Mouse (Mus musculus): ENCODE data around the gene Atp1b1. TPM values are rescaled to one million over a fixed set of nuclear protein-coding genes. Genes with fewer than 3 reads are reported as not detected.
A peak's percentile ranks its signal among the peaks of the same experiment; 100 is the strongest.

Atp1b1 gene
- total RNA-seq, 2 experiments from 2014 or later: 7.7 to 9.8 TPM

DNA sequence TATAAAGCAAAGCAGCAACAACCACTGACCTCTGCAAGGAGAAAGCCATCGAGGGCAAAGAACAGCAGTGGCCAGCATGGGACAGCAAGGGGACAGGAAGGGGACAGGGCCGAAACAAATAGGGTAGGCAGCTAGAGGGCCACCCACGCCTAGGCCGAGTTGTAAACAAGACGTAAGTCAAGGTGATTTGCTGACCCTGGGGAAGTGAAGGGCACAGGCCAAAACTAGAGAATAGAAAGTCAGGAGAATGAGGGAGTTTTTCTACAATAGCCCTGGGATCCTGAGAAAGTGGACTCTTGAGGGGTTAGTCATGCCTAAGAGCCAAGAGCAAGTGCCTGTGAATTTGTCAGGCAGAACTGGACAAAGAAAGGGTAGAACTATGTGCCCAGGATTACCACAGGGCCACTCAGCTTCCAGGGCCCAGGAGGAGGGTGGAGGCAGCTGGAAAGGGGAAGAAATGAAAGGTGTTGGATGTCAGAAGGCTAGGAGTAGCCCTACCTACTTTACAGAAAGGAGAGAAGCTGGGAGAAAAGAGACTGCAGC is 12.5 kb downstream of the Atp1b1 start:
- ATAC-seq (ENCODE audit: poor library complexity, severe bottlenecking): no peak

DNA sequence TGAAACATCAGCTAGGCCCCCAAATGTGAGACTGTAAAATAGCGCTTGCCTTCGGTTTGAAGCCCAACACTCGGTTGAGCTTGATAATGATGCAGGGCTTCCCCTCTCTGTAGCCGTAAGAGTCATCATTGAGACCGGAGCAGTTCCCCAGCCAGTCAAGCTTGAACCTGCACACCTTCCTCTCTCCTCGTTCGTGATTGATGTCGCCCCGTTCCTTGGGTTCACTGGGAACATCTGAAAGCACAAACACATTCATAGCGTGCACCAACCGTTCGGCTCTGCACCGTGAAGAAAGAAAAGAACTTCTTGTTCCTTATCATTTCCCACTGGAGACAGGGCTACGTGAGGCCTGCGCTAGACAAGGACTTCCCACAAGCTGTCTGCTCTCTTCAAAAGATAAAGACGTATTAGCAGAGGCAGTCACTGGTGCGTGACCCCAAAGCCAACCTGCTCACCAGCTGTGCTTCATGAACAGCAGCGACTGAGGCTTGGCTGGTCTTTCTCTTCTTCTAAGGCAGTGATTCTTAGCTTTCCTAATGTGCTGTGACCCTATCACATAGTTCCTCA is 16.7 kb downstream of the Atp1b1 start:
- ATAC-seq (ENCODE audit: poor library complexity, severe bottlenecking): no peak

DNA sequence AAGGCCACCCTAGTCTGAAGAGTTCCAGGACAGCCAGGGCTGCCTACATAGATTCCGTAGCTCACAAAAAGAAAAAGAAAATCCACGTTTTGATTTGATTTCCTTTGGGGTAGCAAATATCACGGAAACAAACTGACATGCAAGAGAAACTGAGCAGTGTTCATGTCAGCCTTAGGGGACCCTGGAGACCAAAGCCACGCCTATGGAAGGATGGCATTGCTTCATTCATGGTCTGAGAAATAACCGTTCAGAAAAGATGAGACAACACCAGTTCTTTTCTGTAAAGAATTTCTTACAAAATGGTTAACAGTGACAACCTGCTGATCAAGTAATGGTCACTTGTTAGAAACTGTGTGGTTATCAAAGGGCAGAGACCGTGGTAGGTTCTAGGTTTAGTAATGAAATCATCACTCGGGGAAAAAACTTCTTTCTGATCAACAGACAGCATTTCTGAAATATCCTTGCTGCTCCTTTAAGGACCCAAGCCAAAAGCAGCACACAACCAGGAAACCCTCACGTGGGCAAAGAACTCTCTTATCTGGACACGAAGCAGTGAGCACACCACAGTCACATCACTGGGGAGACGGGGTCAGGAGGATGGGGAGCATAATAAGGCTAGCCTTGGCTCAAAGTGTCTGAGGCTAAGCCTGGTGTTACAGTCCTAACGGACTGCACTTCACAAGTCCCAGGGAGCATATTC is 17.3 kb downstream of the Atp1b1 start:
- peak; percentile 28 for ATAC-seq (ENCODE audit: poor library complexity, severe bottlenecking)

DNA sequence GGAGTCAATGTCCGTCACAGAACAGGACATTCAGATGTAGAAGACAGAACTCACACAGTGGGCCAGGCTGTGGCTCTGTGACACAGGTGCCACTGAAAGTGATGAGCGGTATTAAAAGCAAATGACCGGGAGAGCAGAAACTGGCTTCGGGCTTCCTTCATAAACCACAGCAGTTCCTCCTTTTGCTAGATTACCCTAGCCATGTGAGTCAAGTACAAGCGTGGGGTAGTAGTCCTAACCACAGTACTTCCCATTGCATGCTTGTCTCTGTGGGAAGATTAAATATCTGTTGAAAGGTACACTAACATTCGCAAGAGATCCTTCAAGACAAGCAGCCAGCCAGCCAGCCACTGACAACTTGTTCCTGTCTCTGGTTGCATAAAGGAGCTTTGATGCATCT is 17.9 kb downstream of the Atp1b1 start:
- peak; percentile 93 for ATAC-seq (ENCODE audit: poor library complexity, severe bottlenecking)

DNA sequence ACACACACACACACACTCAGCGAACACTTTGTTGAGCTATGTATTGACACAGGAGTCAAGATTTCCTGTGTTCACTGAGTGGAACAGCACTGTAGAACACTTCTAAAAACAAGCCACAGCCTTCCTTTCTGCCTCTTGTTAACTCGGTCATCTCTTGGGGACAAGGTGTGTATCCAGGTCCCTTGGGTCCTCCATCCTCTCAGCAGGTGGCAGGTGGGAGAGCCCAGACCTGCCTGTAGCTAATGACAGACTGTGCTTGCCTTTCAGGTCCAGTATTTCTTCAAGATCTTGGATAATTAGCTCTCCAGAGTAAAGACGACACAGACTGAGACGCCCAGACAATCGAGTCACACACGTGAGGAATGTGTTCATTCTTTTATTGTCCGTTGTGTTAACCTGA is 21.4 kb downstream of the Atp1b1 start:
- no peak for ATAC-seq (ENCODE audit: poor library complexity, severe bottlenecking)

DNA sequence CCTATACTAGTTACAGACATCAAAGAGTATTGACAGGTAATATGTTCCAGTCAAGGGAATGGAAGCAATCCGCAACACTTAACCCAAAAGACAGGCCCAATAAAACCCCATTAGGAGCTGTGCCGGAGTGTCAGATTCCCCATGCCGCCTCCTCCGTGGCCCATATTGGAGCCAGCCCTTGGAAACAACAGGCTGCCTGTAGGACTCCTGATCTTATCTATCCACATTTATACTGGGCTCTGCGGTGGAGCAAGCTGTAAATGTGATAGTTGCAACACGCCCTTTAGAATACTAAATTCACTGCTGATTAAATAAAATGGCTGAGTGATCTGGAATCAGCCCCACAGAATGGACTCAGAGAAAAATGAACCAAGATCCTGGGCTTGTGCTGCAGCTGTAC is 24.1 kb downstream of the Atp1b1 start:
- ATAC-seq (ENCODE audit: poor library complexity, severe bottlenecking): no peak

DNA sequence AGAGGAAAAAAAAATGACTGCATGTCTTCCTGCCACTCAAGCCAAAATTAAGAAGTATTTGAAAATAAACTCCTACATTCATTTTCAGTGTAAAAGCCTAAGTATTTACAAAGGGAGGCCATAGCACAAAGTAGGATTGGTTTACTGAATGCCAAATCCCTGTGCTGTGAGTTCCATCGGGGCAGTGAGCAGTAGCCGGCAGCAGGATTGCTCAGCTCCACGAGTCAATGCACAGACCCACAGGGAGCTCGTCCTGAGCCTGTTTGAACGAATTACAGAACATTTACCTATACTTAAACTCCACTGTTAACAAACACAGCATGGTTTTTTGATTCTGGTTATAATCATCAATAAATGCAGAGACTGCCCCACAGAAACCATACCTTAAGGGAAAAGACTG is 25.5 kb downstream of the Atp1b1 start:
- no peak for ATAC-seq (ENCODE audit: poor library complexity, severe bottlenecking)

DNA sequence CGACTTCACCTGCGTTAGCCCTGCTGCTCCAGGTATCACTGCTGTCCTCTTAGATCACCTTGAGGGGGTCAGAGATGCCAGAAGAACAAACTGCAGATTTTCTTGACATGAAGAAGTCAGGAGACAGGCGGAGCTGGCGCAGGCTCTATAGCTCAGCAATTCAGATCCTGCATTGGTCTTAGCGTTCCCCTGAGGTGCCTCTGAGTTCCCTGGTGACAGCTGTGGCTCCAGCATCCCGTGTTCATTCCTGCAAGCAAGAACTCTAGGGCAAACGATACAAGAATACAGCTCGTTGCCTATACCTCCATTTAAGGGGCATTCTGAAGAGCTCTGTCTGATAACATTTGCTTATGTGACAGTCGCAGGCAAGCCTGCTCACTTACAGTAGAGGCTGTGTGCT is 29.5 kb downstream of the Atp1b1 start:
- no peak for ATAC-seq (ENCODE audit: poor library complexity, severe bottlenecking)

DNA sequence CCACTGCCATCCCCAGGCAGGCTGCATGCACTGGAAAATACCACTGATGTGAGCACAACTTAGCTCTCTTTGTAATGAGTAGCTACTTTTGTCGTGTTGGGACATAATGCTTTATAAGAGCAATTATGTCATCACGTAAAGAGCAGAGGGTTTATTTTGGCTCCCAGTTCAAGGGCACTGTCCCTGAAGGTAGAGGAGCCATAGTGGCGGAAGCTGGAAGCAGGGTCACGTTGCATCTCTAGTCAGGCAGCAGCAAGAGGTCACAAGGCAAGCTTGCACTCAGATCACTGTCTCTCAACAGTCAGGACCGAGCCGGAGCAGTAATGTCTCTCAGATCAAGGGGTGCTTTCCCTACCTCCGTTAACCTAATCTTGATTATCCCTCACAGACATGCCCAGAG is 30.4 kb downstream of the Atp1b1 start:
- ATAC-seq (ENCODE audit: poor library complexity, severe bottlenecking): no peak

DNA sequence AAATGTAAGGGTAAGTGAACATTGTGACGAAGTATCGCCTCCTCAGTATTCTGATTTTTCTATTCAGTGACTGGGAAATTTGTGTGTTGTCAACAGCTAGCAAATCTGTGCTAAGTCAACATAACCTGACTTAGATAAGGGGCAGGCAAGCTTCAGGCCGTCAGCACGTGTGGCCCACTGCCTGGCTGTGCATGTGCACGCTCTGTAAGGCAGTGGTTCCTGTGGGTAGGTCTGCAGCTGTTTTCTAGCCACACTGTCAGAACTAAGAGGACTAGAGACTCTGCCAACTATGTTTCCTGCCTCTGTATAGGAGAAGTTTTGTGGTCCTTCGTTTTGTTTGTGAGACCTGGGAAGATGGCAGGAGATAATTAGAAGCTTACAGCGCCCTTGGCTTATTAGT is 31.9 kb downstream of the Atp1b1 start:
- peak; percentile 30; the same call in 1 of the 2 replicates for ATAC-seq (ENCODE audit: poor library complexity, severe bottlenecking)

DNA sequence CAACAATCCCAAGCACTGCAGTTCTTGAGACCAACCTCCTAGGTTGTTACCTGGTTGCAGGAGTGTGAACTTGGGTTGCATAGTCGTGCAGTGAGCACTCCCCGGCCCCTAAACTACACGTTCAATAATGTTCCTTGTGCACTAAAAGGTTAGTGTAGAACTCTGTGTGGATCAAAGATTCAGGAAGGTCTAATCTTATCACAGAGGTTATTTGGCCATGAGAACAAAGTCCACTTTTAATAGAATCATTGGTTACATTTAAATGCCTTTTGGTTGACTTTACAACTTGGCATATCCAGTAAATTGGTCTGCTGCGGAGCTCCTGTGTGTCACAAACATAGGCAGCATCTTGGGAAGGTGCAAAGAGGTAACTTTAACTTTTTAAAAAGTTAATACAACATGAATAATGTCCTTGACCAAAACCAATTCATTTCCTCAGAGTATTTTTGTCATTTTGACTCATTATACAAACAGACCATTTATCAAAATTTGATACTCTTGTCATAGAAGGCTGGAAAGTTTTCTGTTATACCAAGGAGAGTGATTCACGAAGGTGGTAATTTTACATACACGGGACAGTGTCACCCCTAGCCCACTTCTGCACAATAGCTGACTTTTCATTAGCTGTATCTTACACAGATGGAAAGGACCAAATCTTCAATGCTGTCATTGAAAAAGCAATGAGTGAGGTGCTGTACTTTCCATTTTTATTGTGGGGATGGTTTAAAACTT is 37.4 kb downstream of the Atp1b1 start:
- no peak for ATAC-seq (ENCODE audit: poor library complexity, severe bottlenecking)

DNA sequence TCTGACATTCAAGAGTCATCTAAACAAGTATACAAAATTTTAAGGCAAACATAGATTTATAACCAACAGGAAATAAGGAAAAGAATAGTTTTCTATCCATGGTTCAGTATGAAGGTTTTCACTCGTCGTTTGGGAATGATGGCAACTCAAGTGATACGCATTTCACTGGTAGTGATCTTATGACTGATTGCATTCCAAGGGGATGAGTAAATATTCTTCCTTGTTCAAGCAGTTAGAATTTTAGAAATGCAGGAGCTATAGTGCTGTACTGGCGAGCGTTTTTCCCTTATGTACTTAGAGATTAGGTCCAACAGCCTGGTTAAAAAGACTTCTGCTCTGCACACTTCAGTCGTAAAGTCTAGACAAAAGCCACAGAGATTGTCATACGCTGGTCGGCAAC is 38.8 kb downstream of the Atp1b1 start:
- no peak for ATAC-seq (ENCODE audit: poor library complexity, severe bottlenecking)

DNA sequence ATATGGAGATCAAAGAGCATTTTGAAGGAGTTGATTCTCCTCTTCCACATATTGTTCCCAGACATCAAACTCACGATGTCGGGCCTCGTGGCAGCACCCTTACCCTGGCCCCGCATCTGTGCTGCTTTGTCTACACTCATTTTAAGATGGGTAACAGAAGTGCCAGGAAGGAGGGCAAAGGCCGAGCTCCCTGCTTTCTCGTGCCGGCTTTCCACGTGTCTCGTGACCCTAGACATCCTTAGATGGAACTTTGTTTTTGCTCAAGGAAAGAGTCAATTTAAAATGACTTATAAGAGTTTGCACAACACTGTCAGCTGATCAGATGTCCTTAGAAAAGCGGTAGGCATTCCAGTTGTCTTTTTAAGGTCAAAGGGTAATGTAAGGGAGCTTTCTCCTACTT is 39.8 kb downstream of the Atp1b1 start:
- no peak for ATAC-seq (ENCODE audit: poor library complexity, severe bottlenecking)

DNA sequence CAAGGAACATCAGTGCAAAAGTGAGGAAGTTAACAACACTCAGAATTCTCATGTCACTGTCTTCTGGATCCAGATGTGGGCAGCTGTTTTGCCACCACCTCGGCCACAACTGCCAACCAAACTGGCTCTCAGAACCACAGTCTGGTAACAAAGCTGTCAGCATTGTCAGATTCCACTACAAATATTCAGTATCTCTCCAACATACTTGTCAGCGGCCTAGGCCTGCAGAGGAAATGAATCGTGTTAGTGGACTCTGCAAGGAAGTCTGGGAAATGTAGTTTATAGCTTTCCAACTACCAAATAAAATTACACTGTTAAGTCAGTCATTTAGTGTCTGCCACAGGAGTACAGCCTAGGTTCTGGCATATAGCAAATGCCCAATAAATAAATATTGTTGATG is 40.6 kb downstream of the Atp1b1 start:
- ATAC-seq (ENCODE audit: poor library complexity, severe bottlenecking): no peak

DNA sequence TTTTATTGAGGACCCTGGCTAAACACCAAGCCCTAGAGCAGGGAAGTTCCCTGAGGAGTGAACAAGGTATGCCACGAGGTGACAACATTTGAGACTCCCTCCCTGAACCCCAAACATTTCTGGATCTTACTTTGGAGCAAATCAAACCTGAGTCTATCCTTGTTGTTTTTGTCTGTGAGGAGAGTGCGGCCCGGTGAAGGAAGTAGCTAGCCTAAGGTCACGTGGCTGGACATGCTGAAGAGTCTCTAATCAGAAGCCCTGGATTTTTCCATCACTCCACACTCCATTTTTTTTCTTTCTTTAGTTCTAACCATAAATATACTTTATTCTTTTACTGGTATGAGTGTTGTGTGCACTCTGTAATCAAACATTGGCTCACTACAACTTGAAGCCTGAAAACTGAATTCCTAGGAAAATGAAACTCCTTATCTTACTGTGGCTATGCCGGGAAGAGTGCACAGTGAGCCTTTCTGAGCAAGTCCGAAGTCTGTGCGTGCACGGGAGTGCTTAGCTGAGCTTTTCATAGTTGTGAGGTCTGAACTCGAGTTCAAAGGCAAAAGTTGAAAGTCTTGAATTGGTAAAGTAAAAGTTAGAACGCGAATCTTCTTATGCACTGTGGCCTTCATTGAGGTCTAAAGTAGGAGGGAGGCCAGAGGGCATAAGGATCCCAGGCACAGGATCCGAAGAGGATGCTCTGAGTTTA is 41.3 kb downstream of the Atp1b1 start:
- no peak for ATAC-seq (ENCODE audit: poor library complexity, severe bottlenecking)

DNA sequence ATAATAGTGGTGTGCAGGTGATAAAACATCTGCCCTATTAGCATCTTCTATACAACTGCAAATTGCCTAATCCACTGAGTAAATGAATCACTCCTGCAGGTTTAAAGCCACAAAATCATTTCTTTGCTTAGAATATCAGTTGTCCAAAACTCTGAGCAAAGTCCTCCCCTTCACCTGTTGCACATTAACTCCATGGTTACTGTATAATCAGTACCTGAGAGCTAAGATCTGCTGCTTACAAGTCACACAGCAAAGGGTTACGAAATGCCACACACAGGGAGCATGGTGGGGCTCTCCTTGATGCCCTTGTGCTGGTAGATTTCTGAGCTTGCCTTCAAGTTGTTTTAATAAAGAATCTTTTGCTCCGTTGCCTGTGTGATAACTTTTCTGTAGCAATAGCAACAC is 42.8 kb downstream of the Atp1b1 start:
- no peak for ATAC-seq (ENCODE audit: poor library complexity, severe bottlenecking)

DNA sequence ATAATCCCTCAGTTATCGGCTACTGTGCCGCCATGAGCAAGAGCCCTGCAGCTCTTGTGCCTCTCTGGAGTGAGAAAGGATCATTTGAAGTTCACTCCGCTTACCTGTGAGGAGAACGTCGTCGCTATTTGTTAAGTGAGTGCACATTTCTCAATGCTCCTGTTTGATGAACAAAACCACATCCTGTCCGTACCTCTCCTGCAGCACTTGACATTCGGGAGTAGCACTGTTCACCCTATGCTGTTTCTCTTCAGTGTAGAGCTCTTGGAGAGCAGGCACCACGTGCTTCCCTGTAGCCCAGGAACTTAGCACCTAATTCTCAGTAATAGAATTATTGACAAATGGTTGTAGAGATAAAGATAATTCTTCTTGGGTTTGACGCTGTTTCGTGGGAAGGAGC is 44.5 kb downstream of the Atp1b1 start:
- peak; percentile 69 for ATAC-seq (ENCODE audit: poor library complexity, severe bottlenecking)

DNA sequence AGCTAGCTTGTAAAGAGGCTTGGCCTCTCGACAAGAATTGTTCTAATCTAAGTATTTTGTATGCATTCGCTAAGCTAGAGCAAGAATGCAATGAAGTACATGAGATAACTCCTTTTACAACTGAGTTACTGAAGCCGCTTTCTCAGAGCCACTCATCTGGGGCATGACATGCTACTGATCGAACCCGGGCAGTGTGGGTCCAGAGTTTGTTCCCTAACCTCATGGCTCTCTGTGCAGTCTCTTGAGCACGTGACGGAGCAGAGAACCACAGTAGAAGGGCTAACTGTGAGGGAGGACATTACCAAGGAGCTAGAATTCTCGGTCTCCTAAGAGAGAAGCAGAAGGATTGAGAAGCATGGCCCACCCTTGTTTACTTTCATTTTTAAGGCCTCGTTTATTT is 45.2 kb downstream of the Atp1b1 start:
- ATAC-seq (ENCODE audit: poor library complexity, severe bottlenecking): no peak

DNA sequence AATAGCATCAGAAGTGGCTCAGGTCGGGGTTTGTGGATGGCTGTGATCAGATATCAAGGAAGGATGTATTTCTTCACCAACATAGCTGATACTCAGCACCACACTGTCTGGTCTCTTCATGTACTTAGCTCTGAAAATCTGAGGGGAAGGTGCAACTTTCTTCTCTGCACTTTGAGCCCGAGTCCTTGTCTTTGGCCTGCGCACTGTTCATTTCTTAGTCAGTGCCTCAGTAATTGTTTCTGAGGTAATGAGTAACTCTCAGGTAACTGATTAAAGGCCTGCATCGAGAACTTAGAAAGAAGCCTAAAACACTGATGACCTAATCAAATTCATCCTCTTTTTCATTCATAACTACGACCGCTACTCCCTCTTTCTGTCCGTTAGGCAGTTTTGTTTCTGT is 46.8 kb downstream of the Atp1b1 start:
- ATAC-seq (ENCODE audit: poor library complexity, severe bottlenecking): no peak

DNA sequence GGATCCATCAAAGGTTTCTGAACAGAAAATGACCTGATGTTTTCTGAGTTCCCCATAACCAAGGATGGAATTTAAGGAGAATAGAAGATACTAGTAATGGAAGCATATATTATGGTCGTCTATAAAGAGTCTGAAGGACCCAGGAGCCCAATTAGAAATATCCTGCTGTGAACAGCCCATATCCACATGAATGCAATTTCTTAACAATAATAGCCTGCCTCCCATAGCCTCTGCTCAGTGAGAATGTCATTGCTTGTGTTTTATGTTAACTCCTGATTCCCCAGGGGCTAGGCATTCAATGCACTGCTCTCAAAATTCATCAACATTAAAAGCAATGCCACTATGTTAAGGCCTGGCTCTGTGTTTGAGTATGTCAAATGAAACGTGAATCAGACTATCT is 49.5 kb downstream of the Atp1b1 start:
- ATAC-seq (ENCODE audit: poor library complexity, severe bottlenecking): no peak

DNA sequence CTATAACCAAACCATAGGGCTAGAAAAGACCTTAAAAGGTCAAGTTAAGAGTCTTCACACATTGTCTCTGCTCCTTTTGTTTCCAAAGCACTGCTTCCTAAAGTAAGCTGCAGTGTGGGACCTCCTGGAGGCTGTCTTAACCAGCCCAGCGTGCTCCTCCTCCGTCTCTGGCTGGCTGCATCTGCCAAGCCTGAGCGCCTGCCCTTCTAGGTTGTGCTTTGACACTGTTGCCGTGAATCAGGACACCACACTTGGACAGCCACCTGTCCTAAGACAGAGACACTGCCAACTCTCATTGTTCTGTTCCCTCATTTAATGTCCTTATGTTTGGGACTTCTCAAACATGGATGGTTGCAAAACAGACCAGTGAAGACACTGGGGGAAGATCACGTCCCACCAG is 51.6 kb downstream of the Atp1b1 start:
- ATAC-seq (ENCODE audit: poor library complexity, severe bottlenecking): no peak

Data from megakaryocyte, adult 5-6 weeks (primary cell).